Mouse (Mus musculus) forebrain, embryonic 12.5 days (tissue): ENCODE results near the gene Eif2s3x. TPM values are rescaled to one million over a fixed set of nuclear protein-coding genes. Genes with fewer than 3 reads are reported as not detected.

Source experiments
- ATAC-seq: fragments of 200-750 bp; cut with Nextera tagmentation; 2 replicates; pipeline ENCODE4 v1.8.0; 2017; ENCODE audit warnings: moderate TSS enrichment; ENCODE audit not compliant: low FRiP score
- H3K27ac ChIP-seq: fragments of 300-500 bp; sonication (generic); 2 replicates; pipeline ENCODE4 v1.5.1; 2016; ENCODE audit warnings: mild to moderate bottlenecking
- H3K27me3 ChIP-seq: fragments of 300-500 bp; sonication (generic); 2 replicates; pipeline ENCODE4 v1.6.1; 2016; ENCODE audit warnings: mild to moderate bottlenecking
- H3K36me3 ChIP-seq: fragments of 300-500 bp; sonication (generic); replicated peaks from 2 replicates; pipeline ENCODE4 v1.6.1; 2016; ENCODE audit warnings: mild to moderate bottlenecking
- H3K4me1 ChIP-seq: fragments of 300-500 bp; sonication (generic); 2 replicates; pipeline ENCODE4 v1.6.1; 2016
- H3K4me2 ChIP-seq: fragments of 300-500 bp; sonication (generic); 2 replicates; pipeline ENCODE4 v1.6.1; 2016; ENCODE audit warnings: mild to moderate bottlenecking, moderate library complexity
- H3K4me3 ChIP-seq: fragments of 300-500 bp; sonication (generic); replicated peaks from 2 replicates; pipeline ENCODE4 v1.5.1; 2016; ENCODE audit warnings: mild to moderate bottlenecking
- H3K9ac ChIP-seq: fragments of 300-500 bp; sonication (generic); 2 replicates; pipeline ENCODE4 v1.6.1; 2016; ENCODE audit warnings: mild to moderate bottlenecking
- H3K9me3 ChIP-seq: fragments of 300-500 bp; sonication (generic); 2 replicates; pipeline ENCODE4 v1.6.1; 2016
- WGBS: fragments of 180-500 bp; shearing (Covaris S2); methylation state at CpG from one replicate; pipeline ENCODE4 v1.1.7; 2016; 5-methylcytosine and 5-hydroxymethylcytosine counted together
- polyA plus RNA-seq: library from polyadenylated mRNA; unstranded; fragments of >200 nt; fragmentation: Nextera tagmentation; extraction: Ambion mirVana; gene quantifications from 2 replicates; pipeline ENCODE4 v1.2.1, GENCODE M21; 2016

The Eif2s3x gene
- polyA plus RNA-seq, 1 experiment from 2014 or later: 109 TPM

DNA sequence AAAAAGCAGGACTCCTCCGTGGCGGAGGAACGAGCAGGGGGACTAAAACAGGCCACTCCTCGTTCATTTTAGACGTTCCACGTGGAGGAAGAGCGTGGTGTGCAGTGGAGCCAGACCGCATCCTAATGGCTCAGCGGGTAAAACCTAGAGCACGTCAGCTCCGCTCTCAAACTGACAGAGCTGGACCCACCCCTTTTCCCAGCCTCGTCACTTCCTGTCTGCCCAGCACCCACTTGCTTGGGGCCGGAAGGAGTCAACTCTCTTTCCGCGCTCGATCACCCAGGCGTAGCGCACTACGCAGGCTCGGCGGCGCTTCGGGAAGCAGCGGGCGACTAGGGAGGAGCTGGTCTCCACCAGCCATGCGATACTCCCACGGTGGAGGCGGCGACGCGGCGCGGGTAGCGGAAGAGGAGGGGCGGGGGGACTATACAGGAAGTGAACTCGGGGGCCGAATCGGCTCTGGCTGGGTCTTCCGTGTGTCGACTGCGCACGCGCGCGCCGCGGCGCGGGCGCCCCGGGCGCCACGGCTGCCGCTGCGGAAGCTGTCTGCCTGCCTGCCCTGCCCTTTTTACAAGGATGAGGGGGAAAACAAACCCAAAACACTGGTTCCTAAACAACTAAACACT is 34.8 kb downstream of the Eif2s3x start:
- Histone ChIP-seq H3K27me3 (peaks cover 51% of the 10 kb centered on the region), H3K9ac (peak overlapping the region; percentile 47), H3K36me3 (no peaks in the 10 kb centered on the region), H3K4me1 (0 out of 2 replicates have a peak, but pooled peaks cover under 1% of the 10 kb centered on the region), H3K4me2 (peak overlapping the region; percentile 55), H3K27ac (peak overlapping the region; percentile 98), H3K9me3 (no peaks in the 10 kb centered on the region), H3K4me3 (peak overlapping the region; percentile 52)
- peak; percentile 99 for ATAC-seq
- 3% methylated on average over 54 of the region's 55 CpGs for WGBS

DNA sequence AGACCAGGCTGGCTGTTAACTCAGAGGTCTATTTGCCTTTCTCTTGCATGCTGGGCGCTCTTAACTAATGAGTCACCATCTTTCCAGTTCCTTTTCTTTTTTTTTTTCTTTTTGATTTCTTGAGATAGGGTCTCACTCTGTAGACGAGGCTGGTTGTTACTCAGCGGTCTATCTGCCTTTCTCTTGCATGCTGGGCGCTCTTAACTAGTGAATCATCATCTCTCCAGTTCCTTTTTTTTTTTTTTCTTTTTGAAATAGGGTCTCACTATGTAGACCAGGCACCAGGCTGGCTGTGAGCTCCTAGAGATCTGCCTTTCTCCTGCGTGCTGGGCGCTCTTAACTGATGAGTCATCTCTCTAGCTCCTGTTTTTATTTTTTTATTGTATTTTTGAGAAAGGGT is 43.3 kb downstream of the Eif2s3x start:
- H3K4me1 ChIP-seq: no peaks in the 10 kb centered on the region
- no peak overlapping the region for H3K9ac ChIP-seq
- no peak overlapping the region for H3K4me3 ChIP-seq
- H3K9me3 ChIP-seq: no peaks in the 10 kb centered on the region
- 81% methylated on average over 6 of the region's 6 CpGs for WGBS
- no peak for ATAC-seq
- no peak overlapping the region for H3K4me2 ChIP-seq
- H3K36me3 ChIP-seq: no peaks in the 10 kb centered on the region
- H3K27ac ChIP-seq: no peak overlapping the region
- H3K27me3 ChIP-seq: peaks cover 70% of the 10 kb centered on the region

DNA sequence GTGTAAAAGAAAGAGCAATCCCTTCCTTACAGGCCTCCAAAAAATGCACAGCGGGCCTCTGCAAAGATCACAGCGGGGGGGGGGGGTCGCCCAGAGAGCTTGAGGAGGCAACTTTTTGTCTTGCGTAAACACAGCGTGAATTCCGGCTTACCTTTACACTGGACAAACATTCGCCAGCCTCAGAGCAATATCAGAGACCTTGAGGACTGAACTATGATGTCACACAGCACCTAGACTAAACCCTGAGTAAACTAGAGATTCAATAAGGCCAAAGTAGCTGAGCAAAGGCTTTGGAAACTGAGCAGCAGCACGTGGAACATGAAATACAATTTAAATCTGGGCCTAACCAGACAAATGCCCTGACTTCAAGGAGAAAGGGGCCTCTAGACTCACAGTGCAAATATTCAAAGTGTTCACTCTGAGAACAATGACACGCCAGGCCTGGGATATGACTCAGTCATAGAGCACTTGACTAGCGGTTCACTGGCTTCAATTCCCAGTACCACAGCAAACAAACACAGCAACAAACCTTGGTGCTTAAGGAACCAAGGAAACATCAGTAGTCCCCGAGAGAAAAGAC is 60.3 kb downstream of the Eif2s3x start:
- ATAC-seq: no peak
- Histone ChIP-seq H3K36me3 (no peaks in the 10 kb centered on the region), H3K9ac (no peak overlapping the region), H3K9me3 (no peaks in the 10 kb centered on the region), H3K27ac (no peak overlapping the region), H3K4me3 (no peak overlapping the region), H3K4me2 (no peak overlapping the region), H3K27me3 (peaks cover 74% of the 10 kb centered on the region), H3K4me1 (peaks cover 3% of the 10 kb centered on the region; the same call in 1 of the 2 replicates)
- 26% methylated on average over 11 of the region's 11 CpGs for WGBS

DNA sequence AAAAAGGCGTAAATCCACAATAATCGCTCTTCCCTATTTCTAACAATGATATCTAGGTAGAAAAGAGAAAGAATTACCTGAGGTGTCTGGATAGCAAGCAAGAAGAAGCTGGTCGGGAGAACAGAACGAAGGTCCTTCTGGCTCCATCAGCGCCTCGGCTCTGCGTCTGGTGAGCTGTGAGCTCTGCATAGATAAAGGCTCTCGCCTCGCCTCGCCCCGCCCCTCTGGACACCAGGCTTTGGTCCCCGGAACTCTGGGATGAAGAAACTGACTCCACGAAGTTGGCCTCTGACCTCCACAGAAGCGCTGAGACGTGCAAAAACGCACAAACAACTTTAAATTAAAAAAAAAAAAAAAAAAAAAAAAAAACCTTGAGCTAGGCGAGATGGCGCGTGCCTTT is 62.2 kb downstream of the Eif2s3x start:
- Histone ChIP-seq H3K4me1 (peaks cover 3% of the 10 kb centered on the region; the same call in 1 of the 2 replicates), H3K27me3 (peaks cover 79% of the 10 kb centered on the region), H3K9ac (no peak overlapping the region), H3K36me3 (no peaks in the 10 kb centered on the region), H3K4me3 (no peak overlapping the region), H3K9me3 (no peaks in the 10 kb centered on the region), H3K4me2 (no peak overlapping the region), H3K27ac (no peak overlapping the region)
- no peak for ATAC-seq
- 82% methylated on average over 19 of the region's 19 CpGs for WGBS

DNA sequence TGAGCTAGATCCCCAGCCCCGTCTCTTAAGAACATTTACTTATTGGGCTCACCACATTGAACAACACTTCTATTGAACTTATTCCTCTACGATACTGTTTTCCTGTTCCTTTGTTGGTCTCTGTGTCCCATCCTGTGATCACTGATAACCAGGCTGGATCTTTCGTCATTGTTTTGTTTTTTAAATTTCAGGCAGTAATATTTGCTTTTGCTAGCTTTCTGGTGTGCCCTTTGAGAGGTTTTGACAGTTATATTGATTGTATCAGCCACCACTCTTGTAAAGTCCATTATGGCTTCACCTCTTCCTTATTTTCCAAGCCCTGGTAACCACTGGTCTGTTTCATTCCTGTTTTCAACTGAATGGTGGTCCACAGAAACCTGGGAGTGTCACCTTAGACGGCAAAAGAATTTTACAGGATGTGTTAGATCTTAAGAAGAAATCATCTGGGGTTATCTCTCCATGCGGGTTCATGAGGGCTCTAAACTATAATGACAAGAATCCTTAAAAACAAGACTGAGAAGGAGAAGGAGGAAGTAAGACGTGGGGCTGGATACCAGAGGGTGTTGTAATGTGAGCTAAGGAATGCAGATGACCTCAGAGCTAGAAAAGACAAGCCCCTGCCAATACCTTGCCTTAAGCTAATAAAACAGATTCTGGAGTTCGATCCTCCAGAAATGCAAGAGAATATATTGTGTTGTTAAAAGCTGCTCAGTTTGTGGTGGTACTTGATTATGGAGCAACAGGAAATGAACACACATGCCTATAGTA is 70.5 kb downstream of the Eif2s3x start:
- Histone ChIP-seq H3K9ac (no peak overlapping the region), H3K27ac (no peak overlapping the region), H3K36me3 (no peaks in the 10 kb centered on the region), H3K27me3 (peaks cover 65% of the 10 kb centered on the region), H3K9me3 (no peaks in the 10 kb centered on the region), H3K4me1 (no peaks in the 10 kb centered on the region), H3K4me3 (no peak overlapping the region), H3K4me2 (no peak overlapping the region)
- 80% methylated on average over 7 of the region's 7 CpGs for WGBS
- no peak for ATAC-seq

DNA sequence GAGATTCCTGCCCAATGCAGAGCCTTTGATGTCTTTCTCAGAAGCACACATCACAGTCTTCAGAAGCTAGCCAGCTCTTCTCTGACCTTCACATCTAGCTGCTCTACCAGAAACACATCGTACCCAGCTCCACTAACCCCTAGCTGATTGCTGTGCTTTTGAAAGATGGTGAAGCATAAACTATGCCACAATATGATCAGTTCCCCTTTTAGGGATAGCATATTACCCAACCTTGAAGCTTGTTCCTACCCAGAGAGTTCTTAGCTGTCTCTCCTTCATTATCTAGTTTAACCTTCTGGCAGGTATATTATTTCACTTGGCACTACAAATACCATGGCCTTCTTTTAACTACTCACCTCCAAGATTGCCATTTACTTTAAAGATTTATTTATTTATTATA is 72.6 kb downstream of the Eif2s3x start:
- no peak for ATAC-seq
- 94% methylated on average over 1 of the region's 1 CpGs for WGBS
- Histone ChIP-seq H3K9ac (no peak overlapping the region), H3K4me1 (no peaks in the 10 kb centered on the region), H3K36me3 (no peaks in the 10 kb centered on the region), H3K9me3 (no peaks in the 10 kb centered on the region), H3K27me3 (peaks cover 56% of the 10 kb centered on the region), H3K4me3 (no peak overlapping the region), H3K4me2 (no peak overlapping the region), H3K27ac (no peak overlapping the region)

Other genes with a start within 250 kb of the Eif2s3x start
- gene AU015836, start 244.2 kb downstream of the Eif2s3x start, polyA plus RNA-seq: not detected in 2 replicates
- gene Zfx, start 89.2 kb downstream of the Eif2s3x start, polyA plus RNA-seq: 34.1 and 34.8 TPM in 2 replicates
- 10.6 and 11.9 TPM in 2 replicates for gene Klhl15, start 21.7 kb upstream of the Eif2s3x start, polyA plus RNA-seq
- 0.10 and 0.14 TPM in 2 replicates for gene Fam90a1b, start 153.9 kb upstream of the Eif2s3x start, polyA plus RNA-seq
- gene Apoo, start 154.3 kb upstream of the Eif2s3x start, polyA plus RNA-seq: 118 and 125 TPM in 2 replicates